Mouse (Mus musculus) spleen, adult 12 weeks (tissue): ENCODE results near the gene Elavl4.

ENCODE experiments used
- DNase-seq: peaks from one replicate; pipeline ENCODE4 v3.0.0; 2022; ENCODE audit warnings: low spot score

The Elavl4 gene

GRCm38 (mm10) chr4:110266804-110267575, 84.7 kb downstream of the Elavl4 start:
- DNase-seq = no peak

- no peak for DNase-seq
Measured at GRCm38 (mm10) chr4:110264345-110264943, 87.3 kb downstream of the Elavl4 start.

- DNase-seq = no peak
Measured at GRCm38 (mm10) chr4:110257360-110257759, 94.3 kb downstream of the Elavl4 start.

- no peak for DNase-seq
Measured at GRCm38 (mm10) chr4:110255617-110256016, 96.1 kb downstream of the Elavl4 start.

DNA sequence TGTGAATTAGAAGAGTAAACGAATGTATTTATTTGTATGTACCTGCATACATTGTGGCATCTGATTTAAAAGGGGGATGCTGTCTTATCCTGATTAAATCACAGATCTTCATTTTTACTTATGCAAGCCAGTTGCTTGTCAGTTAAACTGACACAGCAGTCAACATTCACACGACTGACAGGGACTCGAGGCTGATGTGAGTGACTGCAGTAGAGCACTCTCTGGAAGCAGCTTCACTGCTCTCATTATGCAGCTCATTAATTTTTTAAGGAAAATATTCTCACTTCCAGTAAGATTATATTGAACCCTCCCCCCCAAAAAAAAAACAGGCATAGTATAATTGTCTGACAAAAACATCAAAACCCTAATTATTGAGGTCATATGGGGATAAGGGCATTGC, 101.7 kb downstream of the Elavl4 start:
- DNase-seq = no peak

GRCm38 (mm10) chr4:110242879-110243278, 108.8 kb downstream of the Elavl4 start:
- DNase-seq = no peak

- DNase-seq = no peak
Measured at GRCm38 (mm10) chr4:110234554-110234953, 117.2 kb downstream of the Elavl4 start.

- DNase-seq = no peak
Measured at GRCm38 (mm10) chr4:110232327-110232726, 119.4 kb downstream of the Elavl4 start.

DNA sequence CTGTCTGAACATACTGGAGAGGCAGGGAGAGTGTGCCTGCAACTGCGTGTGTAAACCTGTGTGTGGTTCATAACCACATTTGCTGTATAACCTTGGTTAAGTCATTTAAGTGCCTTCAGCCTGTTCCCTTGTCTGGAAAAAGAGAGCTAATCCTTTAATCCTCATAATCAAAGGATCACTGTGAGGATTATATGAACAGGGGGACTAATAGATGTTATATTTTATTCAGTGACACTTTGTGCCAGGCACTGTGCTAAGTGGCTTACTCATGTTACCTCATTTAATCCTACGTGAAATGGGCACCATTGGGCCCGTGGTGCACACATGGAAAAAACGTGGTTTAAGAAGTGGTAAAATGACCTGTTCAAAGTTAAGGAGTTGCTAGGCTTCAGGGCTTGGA, 119.9 kb downstream of the Elavl4 start:
- DNase-seq = no peak

- no peak for DNase-seq
Measured at GRCm38 (mm10) chr4:110229652-110230051, 122.1 kb downstream of the Elavl4 start.

DNA sequence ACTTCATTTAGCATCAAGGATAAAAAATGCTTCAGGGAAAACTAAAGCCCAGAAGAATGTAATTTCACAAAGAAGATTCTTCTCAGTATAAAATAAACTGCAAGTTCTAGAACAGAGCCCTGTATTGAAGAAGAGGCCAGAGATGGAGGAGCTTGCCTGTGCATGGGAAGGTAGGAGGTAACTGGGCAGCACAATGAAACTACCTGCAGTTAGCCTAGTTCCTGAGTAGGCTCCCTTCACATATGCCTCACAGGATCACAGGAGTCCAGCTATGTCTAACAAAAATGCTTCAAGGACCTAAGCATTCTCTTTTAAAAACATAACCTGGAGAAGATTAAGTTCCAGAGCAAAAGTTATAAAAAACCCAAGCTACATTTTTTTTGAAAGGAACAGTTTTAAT, 122.5 kb downstream of the Elavl4 start:
- DNase-seq = no peak

DNA sequence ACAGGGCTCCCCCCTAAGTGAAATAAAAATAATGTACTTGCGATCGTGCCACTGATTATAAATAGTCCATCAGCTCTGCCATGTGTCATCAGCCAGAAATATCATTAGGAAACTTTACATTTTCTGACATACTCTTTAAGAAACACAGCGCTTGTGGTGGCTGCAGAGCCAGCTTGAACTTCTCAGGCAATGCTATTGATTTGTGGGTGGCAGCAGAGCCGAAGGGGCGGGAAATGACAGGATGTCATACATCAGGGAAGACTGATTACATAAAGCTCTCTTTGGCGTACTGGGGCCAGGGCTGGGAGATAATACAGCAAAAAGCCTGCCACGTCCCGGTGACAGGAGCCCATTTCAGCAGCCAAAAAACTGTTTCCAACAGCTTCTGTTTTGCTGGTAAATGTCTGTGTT, 124.1 kb downstream of the Elavl4 start:
- DNase-seq = no peak

DNA sequence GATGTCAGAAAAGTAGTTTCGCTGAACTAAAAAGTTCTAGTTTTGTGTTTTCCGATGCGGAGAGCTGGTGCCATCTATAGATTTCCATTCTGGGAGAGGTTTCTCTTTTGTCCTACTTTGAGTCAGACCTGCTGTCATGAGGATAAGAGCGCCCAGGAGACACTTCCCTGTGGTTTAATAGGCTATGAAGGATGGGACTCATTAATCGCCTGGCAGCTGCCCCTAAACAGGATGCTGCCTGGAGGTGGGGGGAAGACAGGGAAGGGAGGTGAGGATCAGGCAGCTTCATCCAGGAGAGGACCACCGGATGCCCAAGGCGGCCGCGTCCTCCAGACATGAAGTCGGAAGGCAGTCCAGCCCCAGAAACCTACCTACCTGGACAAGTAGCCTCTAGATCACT, 126.2 kb downstream of the Elavl4 start:
- no peak for DNase-seq

DNA sequence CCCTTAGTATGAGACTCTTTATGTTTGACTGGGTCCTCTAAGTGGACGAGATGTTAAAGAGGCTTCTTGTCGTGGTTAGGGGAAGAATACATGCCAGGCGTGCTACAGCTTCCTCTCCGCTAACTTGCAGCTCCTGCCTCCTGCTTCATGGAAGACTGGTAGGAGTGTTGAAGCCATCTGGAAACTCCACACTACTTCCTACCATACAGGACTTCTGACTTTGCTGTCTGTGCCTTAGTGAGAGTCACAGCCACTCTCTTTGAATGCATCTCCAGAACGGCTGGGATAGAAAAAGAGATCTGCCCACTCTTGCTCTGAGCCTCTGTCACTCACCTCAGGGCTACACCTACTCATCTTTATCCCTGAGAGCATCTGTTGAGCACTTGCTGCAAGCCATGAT, 132.9 kb downstream of the Elavl4 start:
- DNase-seq = no peak

GRCm38 (mm10) chr4:110217553-110217952, 134.2 kb downstream of the Elavl4 start:
- DNase-seq = no peak

- DNase-seq = no peak
Measured at GRCm38 (mm10) chr4:110214543-110214942, 137.2 kb downstream of the Elavl4 start.

DNA sequence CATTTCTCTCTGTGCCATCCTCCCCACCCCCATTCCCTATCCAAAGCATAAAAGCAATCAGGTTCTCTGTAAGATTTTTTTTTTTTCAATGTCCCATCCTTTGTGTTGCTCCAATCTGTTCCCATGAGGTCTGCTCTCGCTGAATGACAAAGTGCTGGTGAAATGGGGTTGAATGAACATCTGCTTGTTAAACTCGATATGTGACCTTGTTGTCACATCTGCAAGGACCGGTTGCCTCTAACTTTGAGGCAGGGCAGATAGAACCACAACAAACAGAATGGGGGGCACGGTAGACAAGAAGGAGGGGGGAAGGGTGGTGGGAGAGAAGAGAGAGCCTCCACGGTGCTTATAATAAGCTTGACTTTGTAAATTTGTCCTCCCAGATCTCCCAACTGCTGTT, 138.0 kb downstream of the Elavl4 start:
- DNase-seq = no peak

- no peak for DNase-seq
Measured at GRCm38 (mm10) chr4:110210246-110210645, 141.5 kb downstream of the Elavl4 start.

DNA sequence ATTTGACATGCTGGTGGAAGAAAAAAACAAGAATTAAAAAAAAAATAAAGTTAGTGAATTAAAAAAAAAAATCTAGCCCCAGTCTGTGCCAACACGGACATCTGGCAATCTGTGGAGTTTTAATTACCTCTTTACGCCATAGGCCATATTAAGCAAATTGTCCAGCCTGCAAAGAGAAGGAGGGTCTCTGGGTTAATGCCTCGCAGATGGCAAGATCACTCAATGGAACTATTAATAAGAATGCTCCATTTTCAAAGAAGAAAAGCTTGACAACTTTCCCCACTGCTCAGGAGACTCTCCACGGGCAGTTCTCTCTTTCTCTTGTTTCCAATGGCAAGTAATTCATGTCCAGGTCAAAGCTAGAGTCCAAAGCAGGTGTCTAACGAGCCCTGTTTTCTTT, 142.1 kb downstream of the Elavl4 start:
- DNase-seq = no peak

GRCm38 (mm10) chr4:110201680-110202079, 150.0 kb downstream of the Elavl4 start:
- DNase-seq = no peak

DNA sequence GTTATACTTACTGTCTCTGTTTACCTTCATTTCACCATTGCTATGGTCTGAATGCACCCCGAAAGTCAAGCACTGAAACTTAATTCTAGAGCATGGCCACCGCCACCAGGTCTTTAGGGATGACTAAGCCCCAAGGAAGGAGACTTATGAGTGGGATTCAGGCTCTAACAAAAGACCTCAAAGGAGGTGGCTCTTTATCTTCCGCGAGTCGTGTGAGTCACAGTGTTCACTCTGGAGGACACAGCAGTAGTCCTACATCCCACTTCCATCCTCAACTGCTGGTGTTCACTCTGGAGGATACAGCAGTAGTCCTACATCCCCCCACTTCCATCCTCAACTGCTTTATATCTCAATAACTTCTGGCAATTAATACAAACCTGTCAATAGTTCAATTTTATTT, 151.8 kb downstream of the Elavl4 start:
- no peak for DNase-seq

DNA sequence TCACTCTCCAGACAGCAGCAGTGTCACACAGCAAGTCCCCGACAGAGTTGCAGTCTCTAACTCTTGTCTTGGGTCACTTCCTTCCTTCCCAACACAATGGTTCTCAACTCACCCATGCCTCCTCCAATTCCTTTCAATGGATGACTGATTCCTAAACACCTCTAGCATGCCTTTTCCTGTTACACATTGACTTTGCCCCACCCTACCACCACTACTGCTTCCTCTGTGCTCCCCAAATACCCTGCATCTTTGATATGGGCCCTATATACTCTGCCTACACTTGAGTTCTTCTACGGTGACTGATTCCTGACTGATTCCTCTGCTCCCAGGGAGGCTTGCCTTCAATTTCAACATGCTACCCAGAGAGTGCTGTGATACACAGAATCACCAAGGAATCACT, 153.1 kb downstream of the Elavl4 start:
- no peak for DNase-seq

- no peak for DNase-seq
Measured at GRCm38 (mm10) chr4:110177263-110177662, 174.4 kb downstream of the Elavl4 start.

GRCm38 (mm10) chr4:110172028-110172427, 179.7 kb downstream of the Elavl4 start:
- DNase-seq = no peak
